Mouse (Mus musculus): Measurements from ENCODE around the gene Rela.

DNA sequence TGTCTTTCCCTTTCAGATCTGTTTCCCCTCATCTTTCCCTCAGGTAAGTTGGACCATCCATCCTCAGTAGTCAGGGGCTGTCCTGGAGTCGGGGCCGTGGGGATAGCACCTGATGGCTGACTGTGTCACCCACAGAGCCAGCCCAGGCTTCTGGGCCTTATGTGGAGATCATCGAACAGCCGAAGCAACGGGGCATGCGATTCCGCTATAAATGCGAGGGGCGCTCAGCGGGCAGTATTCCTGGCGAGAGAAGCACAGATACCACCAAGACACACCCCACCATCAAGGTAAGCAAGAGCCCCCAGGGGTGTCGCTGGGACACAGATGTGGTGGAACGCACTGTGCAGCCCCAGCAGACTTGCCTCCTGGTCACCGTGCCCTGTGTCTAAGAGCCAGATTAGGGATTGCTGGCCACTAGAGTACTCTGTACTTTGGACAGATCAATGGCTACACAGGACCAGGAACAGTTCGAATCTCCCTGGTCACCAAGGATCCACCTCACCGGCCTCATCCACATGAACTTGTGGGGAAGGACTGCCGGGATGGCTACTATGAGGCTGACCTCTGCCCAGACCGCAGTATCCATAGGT lies 1.2 kb downstream of the Rela start:
- no peak for TF ChIP-seq CTCF (IDR thresholded peaks at IDR 0.05; ENCODE audit: insufficient read depth, low read depth, low read length)
- no peak for TF ChIP-seq POLR2A (IDR thresholded peaks at IDR 0.05; ENCODE audit: insufficient read depth, low read depth, low read length)
